Mouse (Mus musculus): ENCODE results near the gene Ovol2.

The Ovol2 gene

DNA sequence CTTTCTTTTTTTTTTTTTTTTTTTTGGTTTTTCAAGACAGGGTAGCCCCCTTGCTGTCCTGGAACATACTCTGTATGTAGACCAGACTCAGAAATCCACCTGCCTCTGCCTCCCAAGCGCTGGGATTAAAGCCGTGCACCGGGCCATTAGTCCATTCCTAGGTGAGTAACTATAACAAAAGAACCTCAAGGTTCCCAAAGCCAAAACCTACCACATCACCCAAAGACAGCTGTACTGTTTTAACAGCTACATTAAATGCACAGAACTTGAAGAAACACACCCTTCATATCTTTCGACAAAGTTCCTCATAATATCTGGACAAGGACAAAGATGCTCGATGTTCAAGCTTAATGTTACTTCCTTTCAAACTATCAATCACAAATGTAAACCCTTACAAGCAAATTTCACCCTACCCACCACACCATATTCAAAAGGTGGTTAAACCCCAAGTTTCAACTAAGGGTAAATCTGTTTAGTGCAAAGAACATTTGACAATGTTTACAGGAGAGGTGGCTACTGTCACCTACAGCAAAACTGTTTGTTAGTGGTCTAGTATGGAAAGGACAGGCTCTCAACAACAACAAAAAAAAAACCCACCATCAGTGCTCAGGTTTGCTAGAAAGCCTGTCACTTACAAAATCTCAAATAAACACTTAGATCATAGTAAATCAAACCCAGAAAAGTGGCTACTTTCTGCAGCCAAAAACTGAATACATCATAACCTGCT is 64.8 kb downstream of the Ovol2 start:
- DNase-seq (ENCODE audit: low read depth) = no peak

DNA sequence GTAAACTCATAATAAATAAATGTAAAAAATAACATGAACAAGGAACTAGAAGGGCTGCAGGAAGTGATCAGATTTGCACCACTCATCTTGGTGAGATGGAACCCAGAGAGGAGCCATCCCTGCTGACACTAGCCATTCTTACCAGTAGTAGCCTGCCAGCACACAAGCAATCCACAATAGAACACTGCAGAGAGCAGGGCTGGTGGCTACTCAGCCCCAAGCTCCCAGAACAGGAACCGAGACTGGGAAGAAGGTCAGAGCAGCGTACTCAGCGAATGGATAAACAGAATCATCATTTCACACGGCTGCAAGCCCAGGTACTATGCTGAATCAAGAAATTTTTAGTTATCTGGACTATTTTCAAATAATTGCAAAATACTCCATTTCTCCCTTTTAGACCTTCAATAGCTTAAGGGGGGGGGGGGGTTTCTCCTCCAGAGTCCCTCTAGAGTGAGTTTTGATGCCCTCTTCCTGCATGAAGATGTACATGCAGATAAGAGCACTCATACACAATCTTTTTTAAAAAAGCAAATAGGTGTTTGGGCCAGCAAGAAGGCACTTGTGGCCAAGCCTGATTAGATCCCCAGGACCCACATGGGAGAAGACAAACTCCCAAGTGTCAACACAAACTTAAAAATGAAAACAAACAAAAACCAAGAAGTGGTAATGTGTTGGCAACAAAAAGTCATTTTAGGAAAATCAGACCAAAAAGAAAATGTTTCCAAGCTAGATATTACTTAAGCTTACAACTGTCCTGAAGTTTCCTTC is 65.8 kb downstream of the Ovol2 start:
- DNase-seq (ENCODE audit: low read depth) = no peak

DNA sequence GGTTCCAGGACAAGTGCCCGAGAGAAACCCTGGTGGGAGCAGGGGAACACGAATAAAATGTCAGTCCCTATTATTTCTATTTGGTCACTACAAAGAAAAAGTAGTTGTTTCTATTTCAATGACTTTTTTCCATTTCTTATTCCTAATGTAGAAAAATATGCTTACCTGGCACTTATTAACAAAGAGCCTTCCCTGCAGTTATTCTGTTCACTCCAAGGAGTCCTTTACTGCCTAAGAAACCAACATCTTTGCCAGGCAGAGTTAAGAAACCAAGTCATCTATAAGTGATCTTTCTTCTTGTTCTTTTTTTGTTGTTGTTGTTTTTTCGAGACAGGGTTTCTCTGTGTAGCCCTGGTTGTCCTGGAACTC is 66.8 kb downstream of the Ovol2 start:
- DNase-seq (ENCODE audit: low read depth) = no peak

GRCm38 (mm10) chr2:144264398-144265119 is 67.4 kb downstream of the Ovol2 start:
- no peak for DNase-seq (ENCODE audit: low read depth)

GRCm38 (mm10) chr2:144262837-144263236 is 69.1 kb downstream of the Ovol2 start:
- no peak for DNase-seq (ENCODE audit: low read depth)
